Mouse (Mus musculus): ENCODE results near the gene Hoxd10. TPM values are rescaled to one million over a fixed set of nuclear protein-coding genes. Genes with fewer than 3 reads are reported as not detected.

Hoxd10 gene
- polyA plus RNA-seq, 3 experiments from 2014 or later, result not detected

Other genes with a start within 250 kb of the Hoxd10 start
- gene Lnpk, start 112.5 kb upstream of the Hoxd10 start, polyA plus RNA-seq (2017; shearing (Covaris generic)), result 10 to 100 TPM; 31.1 to 45.4 (median 39.3) TPM
- gene Evx2, start 32.4 kb upstream of the Hoxd10 start, polyA plus RNA-seq (2017; shearing (Covaris generic)), result not detected
- gene Hoxd13, start 23.6 kb upstream of the Hoxd10 start, polyA plus RNA-seq (2017; shearing (Covaris generic)), result not detected
- not detected for gene Hoxd12, start 16.9 kb upstream of the Hoxd10 start, polyA plus RNA-seq (2017; shearing (Covaris generic))
- gene Hoxd11, start 12.4 kb upstream of the Hoxd10 start, polyA plus RNA-seq (2017; shearing (Covaris generic)), result under 1 TPM in 1 of 3 experiments, not detected in 2; 0.11 TPM
- not detected for gene Hoxd9, start 5.8 kb downstream of the Hoxd10 start, polyA plus RNA-seq (2017; shearing (Covaris generic))
- not detected for gene Hoxd8, start 12.7 kb downstream of the Hoxd10 start, polyA plus RNA-seq (2017; shearing (Covaris generic))
- not detected for gene Hoxd3, start 20.0 kb downstream of the Hoxd10 start, polyA plus RNA-seq (2017; shearing (Covaris generic))
- gene Hoxd4, start 20.0 kb downstream of the Hoxd10 start, polyA plus RNA-seq (2017; shearing (Covaris generic)), result not detected
- not detected for gene Gm28230, start 34.8 kb downstream of the Hoxd10 start, polyA plus RNA-seq (2017; shearing (Covaris generic))
- not detected for gene Hoxd1, start 71.1 kb downstream of the Hoxd10 start, polyA plus RNA-seq (2017; shearing (Covaris generic))
- gene Mtx2, start 133.9 kb downstream of the Hoxd10 start, polyA plus RNA-seq (2017; shearing (Covaris generic)), result 10 to 100 TPM; 11.5 to 19.3 (median 17.4) TPM